Mouse (Mus musculus) heart, adult 2 months (tissue): ENCODE measurements at regions not wholly inside any gene's neighbourhood (a gene's known extent, or its start where the extent isn't known, plus 50 kb on each side); places are given as distances from the start of the nearest gene placed in this dataset.

Experiments
- CTCF ChIP-seq: fragments of 200-600 bp; IDR thresholded peaks from 2 replicates; pipeline ENCODE4 v1.8.1; 2022; ENCODE audit warnings: antibody characterized with exemption, mild to moderate bottlenecking, moderate library complexity
- POLR2A ChIP-seq: fragments of 200-500 bp; IDR thresholded peaks from 2 replicates; pipeline ENCODE4 v1.6.1; 2011; ENCODE audit warnings: mild to moderate bottlenecking, low read depth, low read length, control low read depth; ENCODE audit not compliant: insufficient read depth

GRCm38 (mm10) chr13:44028081-44028480 is 243.5 kb downstream of the Cd83 start:
- TF ChIP-seq CTCF (no peak), POLR2A (no peak)
